Mouse (Mus musculus) embryonic facial prominence, embryonic 10.5 days (tissue): ENCODE measurements around the gene Lrba. TPM values are rescaled to one million over a fixed set of nuclear protein-coding genes. Genes with fewer than 3 reads are reported as not detected.

ENCODE experiments used
- DNase-seq: peaks from one replicate; pipeline ENCODE4 v3.0.0-alpha.2; 2017; ENCODE audit warnings: low spot score
- H3K27ac ChIP-seq: fragments of 300-500 bp; sonication (generic); replicated peaks from 2 replicates; pipeline ENCODE4 v1.5.1; 2016; ENCODE audit warnings: mild to moderate bottlenecking
- H3K27me3 ChIP-seq: fragments of 300-500 bp; sonication (generic); replicated peaks from 2 replicates; pipeline ENCODE4 v1.6.1; 2016; ENCODE audit warnings: low read depth, mild to moderate bottlenecking; ENCODE audit not compliant: poor library complexity, severe bottlenecking
- H3K36me3 ChIP-seq: fragments of 300-500 bp; sonication (generic); replicated peaks from 2 replicates; pipeline ENCODE4 v1.6.1; 2016; ENCODE audit warnings: mild to moderate bottlenecking, moderate library complexity
- H3K4me1 ChIP-seq: fragments of 300-500 bp; sonication (generic); 2 replicates; pipeline ENCODE4 v1.6.1; 2016
- H3K4me3 ChIP-seq: fragments of 300-500 bp; sonication (generic); 2 replicates; pipeline ENCODE4 v1.5.1; 2016; ENCODE audit warnings: mild to moderate bottlenecking, moderate library complexity
- H3K9me3 ChIP-seq: fragments of 300-500 bp; sonication (generic); 2 replicates; pipeline ENCODE4 v1.6.1; 2016; ENCODE audit warnings: mild to moderate bottlenecking
- whole genome bisulfite sequencing: fragments of 180-500 bp; shearing (Covaris S2); methylation state at CpG from one replicate; pipeline ENCODE4 v1.1.7; 2016; 5-methylcytosine and 5-hydroxymethylcytosine counted together
- polyA plus RNA-seq: library from polyadenylated mRNA; unstranded; fragments of >200 nt; fragmentation: Nextera tagmentation; extraction: Ambion mirVana; gene quantifications from 2 replicates; pipeline ENCODE4 v1.2.1, GENCODE M21; 2016

Gene Lrba
- polyA plus RNA-seq, 1 experiment from 2014 or later: 9.1 TPM

- Histone ChIP-seq H3K27ac (no peak overlapping the region), H3K27me3 (no peaks in the 10 kb centered on the region), H3K36me3 (peaks cover 19% of the 10 kb centered on the region), H3K4me1 (peaks cover 20% of the 10 kb centered on the region), H3K9me3 (no peaks in the 10 kb centered on the region), H3K4me3 (no peak overlapping the region)
- no peak for DNase-seq
- 94% methylated on average over 9 of the region's 9 CpGs for WGBS
Measured at GRCm38 (mm10) chr3:86806834-86807233, 582.4 kb downstream of the Lrba start.

- peaks cover 19% of the 10 kb centered on the region for H3K36me3 ChIP-seq
- H3K27ac ChIP-seq: no peak overlapping the region
- no peaks in the 10 kb centered on the region for H3K27me3 ChIP-seq
- peak; percentile 49 for DNase-seq
- H3K9me3 ChIP-seq: no peaks in the 10 kb centered on the region
- no peak overlapping the region for H3K4me3 ChIP-seq
- H3K4me1 ChIP-seq: peaks cover 21% of the 10 kb centered on the region
- 82% methylated on average over 14 of the region's 14 CpGs for WGBS
Measured at GRCm38 (mm10) chr3:86807750-86808467, 583.4 kb downstream of the Lrba start.

- no peaks in the 10 kb centered on the region for H3K9me3 ChIP-seq
- H3K36me3 ChIP-seq: peaks cover 19% of the 10 kb centered on the region
- H3K27ac ChIP-seq: peak overlapping the region; percentile 52
- no peak overlapping the region for H3K4me3 ChIP-seq
- H3K27me3 ChIP-seq: no peaks in the 10 kb centered on the region
- peaks cover 18% of the 10 kb centered on the region for H3K4me1 ChIP-seq
- DNase-seq: no peak
- WGBS: 88% methylated on average over 9 of the region's 9 CpGs
Measured at GRCm38 (mm10) chr3:86809199-86809598, 584.7 kb downstream of the Lrba start.

GRCm38 (mm10) chr3:86809646-86810045 lies 585.2 kb downstream of the Lrba start:
- Histone ChIP-seq H3K27me3 (no peaks in the 10 kb centered on the region), H3K36me3 (peaks cover 19% of the 10 kb centered on the region), H3K4me3 (no peak overlapping the region), H3K4me1 (peaks cover 18% of the 10 kb centered on the region), H3K9me3 (no peaks in the 10 kb centered on the region), H3K27ac (peak overlapping the region; percentile 52)
- DNase-seq: no peak
- WGBS: 46% methylated on average over 2 of the region's 2 CpGs

GRCm38 (mm10) chr3:86810908-86811307 lies 586.4 kb downstream of the Lrba start:
- WGBS: 89% methylated on average over 5 of the region's 5 CpGs

GRCm38 (mm10) chr3:86812689-86813088 lies 588.2 kb downstream of the Lrba start:
- no peaks in the 10 kb centered on the region for H3K9me3 ChIP-seq
- H3K27ac ChIP-seq: no peak overlapping the region
- 15% methylated on average over 3 of the region's 3 CpGs for WGBS
- peaks cover 18% of the 10 kb centered on the region for H3K4me1 ChIP-seq
- peaks cover 8% of the 10 kb centered on the region; the same call in 1 of the 2 replicates for H3K36me3 ChIP-seq
- H3K27me3 ChIP-seq: no peaks in the 10 kb centered on the region
- DNase-seq: peak; percentile 81
- no peak overlapping the region for H3K4me3 ChIP-seq

More at GRCm38 (mm10) chr3:86810908-86811307, 586.4 kb downstream of the Lrba start:
- no peak for DNase-seq
- Histone ChIP-seq H3K4me1 (peaks cover 18% of the 10 kb centered on the region), H3K27me3 (no peaks in the 10 kb centered on the region), H3K36me3 (peaks cover 10% of the 10 kb centered on the region; the same call in 1 of the 2 replicates), H3K27ac (no peak overlapping the region), H3K9me3 (no peaks in the 10 kb centered on the region), H3K4me3 (no peak overlapping the region)

GRCm38 (mm10) chr3:86818001-86818585 lies 593.6 kb downstream of the Lrba start:
- 77% methylated on average over 13 of the region's 13 CpGs for WGBS
- peaks cover 30% of the 10 kb centered on the region for H3K4me1 ChIP-seq
- no peak overlapping the region for H3K27ac ChIP-seq
- H3K27me3 ChIP-seq: no peaks in the 10 kb centered on the region
- peaks cover 10% of the 10 kb centered on the region; the same call in 1 of the 2 replicates for H3K36me3 ChIP-seq
- H3K9me3 ChIP-seq: no peaks in the 10 kb centered on the region
- no peak for DNase-seq
- no peak overlapping the region for H3K4me3 ChIP-seq

- DNase-seq: no peak
- Histone ChIP-seq H3K27me3 (no peaks in the 10 kb centered on the region), H3K4me1 (peaks cover 30% of the 10 kb centered on the region), H3K9me3 (no peaks in the 10 kb centered on the region), H3K27ac (no peak overlapping the region; the same call in 1 of the 2 replicates), H3K4me3 (no peak overlapping the region), H3K36me3 (peaks cover 13% of the 10 kb centered on the region; the same call in 1 of the 2 replicates)
- WGBS: 97% methylated on average over 6 of the region's 6 CpGs
Measured at GRCm38 (mm10) chr3:86819372-86819771, 594.9 kb downstream of the Lrba start.

- Histone ChIP-seq H3K36me3 (0 out of 2 replicates have a peak, but pooled peaks cover 6% of the 10 kb centered on the region), H3K4me3 (no peak overlapping the region), H3K4me1 (peaks cover 30% of the 10 kb centered on the region), H3K27me3 (no peaks in the 10 kb centered on the region), H3K27ac (no peak overlapping the region), H3K9me3 (no peaks in the 10 kb centered on the region)
- no peak for DNase-seq
- WGBS: 67% methylated on average over 10 of the region's 10 CpGs
Measured at GRCm38 (mm10) chr3:86820344-86820743, 595.9 kb downstream of the Lrba start.

- Histone ChIP-seq H3K9me3 (no peaks in the 10 kb centered on the region), H3K36me3 (0 out of 2 replicates have a peak, but pooled peaks cover 6% of the 10 kb centered on the region), H3K4me3 (no peak overlapping the region), H3K4me1 (peaks cover 30% of the 10 kb centered on the region), H3K27me3 (no peaks in the 10 kb centered on the region), H3K27ac (peak overlapping the region; percentile 24; the same call in 1 of the 2 replicates)
- DNase-seq: no peak
- WGBS: 60% methylated on average over 3 of the region's 3 CpGs
Measured at GRCm38 (mm10) chr3:86821383-86821782, 596.9 kb downstream of the Lrba start.

GRCm38 (mm10) chr3:86827506-86827905 lies 603.0 kb downstream of the Lrba start:
- no peaks in the 10 kb centered on the region for H3K27me3 ChIP-seq
- H3K4me1 ChIP-seq: peaks cover under 1% of the 10 kb centered on the region; the same call in 1 of the 2 replicates
- H3K27ac ChIP-seq: no peak overlapping the region
- 0 out of 2 replicates have a peak, but pooled peaks cover 5% of the 10 kb centered on the region for H3K36me3 ChIP-seq
- no peak for DNase-seq
- no peaks in the 10 kb centered on the region for H3K9me3 ChIP-seq
- WGBS: 93% methylated on average over 3 of the region's 3 CpGs
- no peak overlapping the region for H3K4me3 ChIP-seq

GRCm38 (mm10) chr3:86832115-86832514 lies 607.6 kb downstream of the Lrba start:
- no peak overlapping the region for H3K27ac ChIP-seq
- no peaks in the 10 kb centered on the region for H3K9me3 ChIP-seq
- no peaks in the 10 kb centered on the region; the same call in 1 of the 2 replicates for H3K27me3 ChIP-seq
- H3K4me1 ChIP-seq: peaks cover 18% of the 10 kb centered on the region
- H3K36me3 ChIP-seq: peaks cover 4% of the 10 kb centered on the region; the same call in 1 of the 2 replicates
- H3K4me3 ChIP-seq: no peak overlapping the region
- WGBS: 73% methylated on average over 8 of the region's 8 CpGs
- no peak for DNase-seq
